Mouse (Mus musculus) heart, postnatal 4 days (tissue): ENCODE results near the gene Apol8. TPM values are rescaled to one million over a fixed set of nuclear protein-coding genes. Genes with fewer than 3 reads are reported as not detected.

Experiments
- DNase-seq: peaks from one replicate; pipeline ENCODE4 v3.0.0; 2021
- total RNA-seq, 2 experiments: library from RNA; stranded (reverse); gene quantifications; 2 replicates each; pipeline ENCODE4 v1.2.3; 2021

Gene Apol8
- total RNA-seq, result under 1 TPM; 0.17 to 0.38 TPM

DNA sequence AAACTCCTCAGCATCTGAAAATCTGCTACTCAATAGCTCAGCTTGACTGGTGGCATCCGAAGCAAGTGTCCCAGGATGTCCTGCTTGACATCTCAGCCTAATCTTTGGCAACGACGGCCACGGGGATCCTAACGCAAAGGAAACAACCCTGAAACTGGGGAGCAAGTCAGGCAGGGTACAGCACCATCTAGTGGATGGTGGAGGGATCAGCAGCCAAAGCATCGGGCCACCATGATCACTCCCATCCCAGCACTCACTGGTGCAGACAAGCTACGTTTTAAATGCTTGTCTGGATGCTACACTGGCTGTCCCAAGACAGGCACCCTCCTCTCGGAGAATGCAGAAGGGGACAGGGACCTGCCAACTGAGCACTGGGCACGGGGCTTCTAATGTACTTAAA, at the start of gene Apol8:
Gene Apol8, minus strand, starts transcription at position 156 of the 400 bp plus-strand sequence.
- peak; percentile 67 for DNase-seq

DNA sequence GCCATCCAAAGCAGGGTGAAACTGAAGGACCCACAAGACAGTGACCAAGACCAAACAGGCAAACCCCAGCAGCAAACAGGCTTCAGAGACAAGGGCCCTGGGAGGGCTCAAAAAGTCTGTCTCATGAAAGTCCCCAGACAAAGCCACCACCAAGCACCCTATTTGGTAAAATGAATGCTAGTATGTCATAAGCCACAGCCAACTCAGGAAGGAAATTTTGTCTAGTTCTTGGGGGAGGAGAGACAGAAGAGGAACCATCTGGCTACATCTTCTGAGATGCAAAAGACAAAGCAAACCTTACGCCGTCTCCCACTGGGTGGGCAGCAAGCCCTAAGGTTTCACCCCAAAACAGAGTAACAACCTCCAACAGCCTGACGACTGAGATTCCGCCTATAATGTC, 48.9 kb upstream of the Apol8 start:
- no peak for DNase-seq

- no peak for DNase-seq
These were observed 48.1 kb upstream of the Apol8 start for GRCm38 (mm10) chr15:77804949-77805348.

- DNase-seq, result no peak
These were observed 47.7 kb upstream of the Apol8 start for GRCm38 (mm10) chr15:77804460-77804859.

- DNase-seq, result peak; percentile 57
These were observed 46.9 kb upstream of the Apol8 start for GRCm38 (mm10) chr15:77803747-77804146.

GRCm38 (mm10) chr15:77802992-77803391, 46.2 kb upstream of the Apol8 start:
- no peak for DNase-seq

- DNase-seq, result no peak
These were observed 44.4 kb upstream of the Apol8 start for GRCm38 (mm10) chr15:77801188-77801587.

GRCm38 (mm10) chr15:77800511-77800910, 43.7 kb upstream of the Apol8 start:
- peak; percentile 78 for DNase-seq

DNA sequence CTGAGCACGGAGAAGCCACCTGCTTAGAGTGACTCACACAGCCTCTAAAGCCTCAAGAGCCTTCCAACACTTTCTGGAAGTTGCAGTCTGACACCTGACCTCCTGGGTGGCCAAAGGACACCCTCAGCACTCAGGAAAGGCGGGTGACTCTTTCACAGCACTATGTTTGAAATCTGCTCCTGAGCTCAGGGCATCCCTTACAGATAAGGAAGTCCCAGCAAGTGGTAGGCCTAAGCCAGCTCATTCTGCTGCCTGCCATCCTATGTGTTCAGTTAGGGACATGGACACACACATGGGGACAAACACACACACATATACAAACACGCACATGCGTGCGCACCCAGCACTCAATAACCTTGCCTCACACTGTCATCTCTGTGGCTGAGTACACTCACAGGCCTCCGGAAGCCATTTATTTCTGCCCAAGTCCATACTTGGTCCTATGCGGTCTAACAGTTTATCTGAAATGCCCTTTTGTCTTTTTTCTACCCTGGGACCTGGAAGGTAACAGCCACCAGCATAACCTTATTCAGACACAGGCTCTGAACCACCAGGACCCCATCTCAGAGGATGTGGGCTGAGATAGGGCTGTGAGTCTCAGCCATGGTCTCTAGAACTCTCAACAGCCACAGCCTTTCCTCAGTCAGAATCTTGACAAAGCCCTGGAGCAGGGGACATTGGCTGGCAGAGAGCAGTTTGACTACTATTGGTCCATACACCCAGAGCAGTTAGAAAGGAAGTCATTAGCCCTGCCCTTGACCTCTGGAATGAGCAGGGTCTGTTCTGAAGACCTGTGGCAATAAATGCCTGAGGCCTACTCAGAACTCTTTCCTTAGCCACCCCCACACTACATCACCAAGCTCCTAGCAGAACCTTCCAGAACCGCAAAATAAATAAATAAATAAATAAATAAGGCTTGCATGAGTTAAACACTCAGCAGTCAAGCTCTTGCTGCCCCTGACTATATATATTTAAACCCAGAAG, 43.0 kb upstream of the Apol8 start:
- no peak for DNase-seq

DNA sequence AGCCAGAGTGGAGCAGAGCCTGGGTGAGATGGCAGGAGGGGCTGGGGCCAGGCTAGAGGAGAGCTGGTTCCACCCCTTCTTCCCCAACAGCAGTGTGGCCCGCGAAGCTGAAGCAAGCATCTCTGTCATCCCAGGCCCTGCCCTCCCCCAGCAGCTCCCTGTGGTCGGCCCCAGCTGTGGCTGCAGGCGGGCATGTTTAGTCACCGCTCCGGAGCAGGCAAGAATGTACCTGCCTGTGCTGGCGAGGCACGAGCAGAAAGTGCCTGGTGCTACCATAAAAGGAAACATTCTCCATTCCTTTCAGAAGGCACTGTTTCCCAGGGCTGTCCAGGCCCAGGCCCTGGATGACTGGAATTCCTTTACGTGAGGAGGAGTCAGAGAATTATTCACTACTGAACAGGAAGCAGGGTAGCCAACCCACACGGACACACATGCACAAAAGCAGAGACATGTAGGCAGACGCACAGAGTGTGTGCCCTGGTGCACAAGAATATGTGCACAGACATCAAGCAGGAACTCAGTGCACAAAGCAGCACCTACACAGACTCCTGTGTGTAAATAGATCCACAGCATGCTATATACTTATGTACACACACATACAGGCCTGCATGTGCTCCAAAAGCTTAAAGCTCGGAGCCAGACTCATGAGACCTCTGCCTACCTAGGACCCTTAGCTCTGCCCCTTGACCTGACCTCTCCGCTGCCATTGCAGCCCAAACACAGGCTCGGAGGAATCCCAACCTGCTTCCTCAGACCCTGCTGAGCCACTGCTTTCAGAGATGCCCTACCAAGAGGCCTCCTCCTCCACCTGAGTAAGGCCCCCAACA, 42.1 kb upstream of the Apol8 start:
- peak; percentile 72 for DNase-seq

GRCm38 (mm10) chr15:77797609-77798411, 41.0 kb upstream of the Apol8 start:
- peak; percentile 66 for DNase-seq

DNA sequence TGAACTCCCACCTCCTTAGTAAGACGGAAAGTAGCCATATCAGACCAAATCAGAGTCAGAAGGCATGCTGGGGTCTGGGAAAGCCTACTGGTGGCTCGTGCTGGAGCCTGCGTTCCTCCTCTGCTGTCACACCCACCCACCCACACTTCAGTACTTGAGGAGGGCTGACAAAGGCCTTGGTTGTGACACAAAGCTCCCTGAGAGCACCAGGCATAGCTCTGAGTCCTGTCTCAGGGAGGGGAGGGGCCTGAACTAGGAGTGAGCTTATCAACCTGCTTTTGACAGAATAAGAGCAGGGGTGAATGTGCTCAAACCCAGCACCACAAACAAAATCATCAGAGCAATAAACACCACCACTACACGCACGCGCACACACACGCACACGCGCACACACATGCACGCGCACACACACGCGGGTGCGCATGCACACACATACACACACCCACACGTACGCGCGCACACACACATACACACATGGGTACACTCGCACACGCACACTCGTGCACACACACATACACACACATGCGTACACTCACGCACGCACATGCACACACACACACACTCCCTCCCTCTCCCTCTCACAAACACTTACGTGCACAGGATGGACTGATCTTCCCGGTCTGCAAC, 39.7 kb upstream of the Apol8 start:
- no peak for DNase-seq

DNA sequence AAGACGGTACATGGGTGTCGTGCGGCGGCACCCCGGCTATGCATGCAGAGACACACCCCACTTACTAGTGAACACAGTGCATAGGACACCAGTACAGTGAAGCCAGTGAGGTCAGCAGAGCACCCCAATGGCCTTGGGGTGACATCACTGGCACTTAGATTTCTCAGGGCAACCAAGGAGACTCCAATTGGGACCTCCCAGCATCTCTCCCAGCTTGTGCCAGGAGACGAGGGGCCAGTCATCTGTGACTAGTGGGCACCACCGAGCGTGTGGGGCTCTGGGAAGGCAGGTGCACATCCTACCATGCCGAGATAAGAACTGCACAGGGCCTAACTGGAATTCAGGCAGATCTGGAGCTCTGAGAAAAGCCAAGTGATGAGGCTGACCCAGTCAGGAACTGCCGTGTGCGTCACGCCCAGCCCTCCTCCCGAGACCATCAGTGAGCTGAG, 38.1 kb upstream of the Apol8 start:
- DNase-seq, result no peak

DNA sequence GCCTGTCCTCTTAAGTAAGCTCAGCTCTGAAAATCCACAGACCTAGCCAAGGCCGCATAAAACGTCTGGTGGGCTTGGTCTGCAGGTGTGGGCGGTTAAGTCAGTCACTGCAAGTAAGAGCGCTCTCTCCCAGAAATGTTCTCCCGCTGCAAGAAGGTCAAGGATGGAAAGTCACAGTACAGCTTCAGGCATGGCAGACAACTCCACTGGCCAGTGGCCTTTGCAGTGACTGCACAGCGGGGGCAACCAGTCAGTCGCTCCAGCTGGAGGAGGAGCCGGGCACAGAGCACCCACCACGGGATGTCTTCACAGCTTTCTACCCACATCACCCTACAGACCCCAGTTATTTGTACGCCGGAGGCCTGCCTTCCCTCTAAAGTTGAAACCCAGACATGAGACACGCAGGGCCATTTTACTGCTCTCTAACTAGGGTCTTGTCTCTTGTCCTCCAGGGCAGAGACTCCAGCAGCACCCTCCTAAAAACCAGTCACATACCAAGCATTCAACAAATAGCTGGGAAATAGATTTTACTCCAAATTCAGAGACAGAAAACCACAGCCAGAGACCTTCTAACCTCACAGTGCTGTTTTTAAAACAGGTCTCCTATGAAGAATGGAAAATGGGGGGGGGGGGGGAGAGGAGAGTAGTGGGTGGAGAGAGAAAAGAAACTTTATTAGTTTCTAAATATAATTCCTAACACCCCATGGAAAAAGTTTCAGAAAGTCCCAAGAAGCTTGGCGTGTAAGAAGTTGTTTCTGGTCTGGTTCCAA, 37.5 kb upstream of the Apol8 start:
- no peak for DNase-seq

- no peak for DNase-seq
These were observed 36.8 kb upstream of the Apol8 start for GRCm38 (mm10) chr15:77793554-77793953.

DNA sequence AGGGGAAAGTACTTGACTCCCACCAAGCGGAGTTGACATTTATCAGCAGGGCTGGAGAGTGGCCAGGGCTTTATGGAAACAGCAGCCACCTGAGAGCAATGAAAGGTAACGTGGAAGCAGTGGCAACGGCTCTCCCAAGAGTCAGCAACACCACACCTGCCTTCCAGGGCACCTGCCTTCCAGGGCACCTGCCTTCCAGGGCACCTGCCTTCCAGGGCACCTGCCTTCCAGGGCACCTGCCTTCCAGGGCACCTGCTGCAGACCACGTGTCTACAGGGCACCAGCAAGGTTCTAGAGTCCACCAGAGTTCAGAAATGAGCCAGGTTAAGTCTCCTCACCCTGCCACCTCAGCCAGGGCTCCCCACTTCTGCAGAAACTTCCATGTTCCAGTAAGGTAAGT, 36.3 kb upstream of the Apol8 start:
- DNase-seq, result no peak

GRCm38 (mm10) chr15:77792056-77792455, 35.3 kb upstream of the Apol8 start:
- DNase-seq, result no peak

DNA sequence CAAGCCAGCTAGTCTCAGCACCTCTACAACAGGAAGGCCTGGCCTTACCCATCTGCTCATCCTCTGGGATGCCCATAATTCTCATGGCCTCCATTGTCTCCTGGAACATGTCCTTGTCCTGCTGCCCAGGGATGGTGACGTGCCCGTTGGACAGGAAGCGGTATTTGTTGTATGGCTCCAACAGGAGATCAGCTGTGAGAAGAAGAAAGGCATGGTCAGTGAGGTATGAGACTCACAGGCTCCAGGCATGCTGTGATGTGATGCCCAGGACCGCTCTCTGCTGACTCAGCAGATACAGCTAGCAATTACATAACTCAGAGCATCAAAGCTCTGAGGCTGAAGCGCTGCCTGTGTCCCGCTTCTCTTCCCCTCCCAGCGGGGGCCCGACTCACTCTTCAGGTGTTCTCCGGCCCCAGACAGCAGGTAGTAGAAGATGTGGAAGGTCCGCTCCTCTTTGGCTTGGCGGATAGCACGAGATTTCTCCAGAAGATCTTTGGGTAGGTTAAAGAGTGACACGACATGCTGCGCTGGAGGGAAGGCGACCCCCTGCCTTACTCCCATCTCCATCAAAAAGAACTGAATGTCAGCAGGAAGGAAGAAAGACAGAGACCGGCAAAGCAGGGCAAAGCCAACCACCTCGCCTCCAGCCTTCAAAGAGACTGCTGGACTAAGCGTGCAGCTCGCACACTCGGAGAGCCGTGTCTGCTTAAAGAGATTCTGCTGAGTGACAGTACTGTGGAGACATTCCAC, 34.0 kb upstream of the Apol8 start:
- no peak for DNase-seq

DNA sequence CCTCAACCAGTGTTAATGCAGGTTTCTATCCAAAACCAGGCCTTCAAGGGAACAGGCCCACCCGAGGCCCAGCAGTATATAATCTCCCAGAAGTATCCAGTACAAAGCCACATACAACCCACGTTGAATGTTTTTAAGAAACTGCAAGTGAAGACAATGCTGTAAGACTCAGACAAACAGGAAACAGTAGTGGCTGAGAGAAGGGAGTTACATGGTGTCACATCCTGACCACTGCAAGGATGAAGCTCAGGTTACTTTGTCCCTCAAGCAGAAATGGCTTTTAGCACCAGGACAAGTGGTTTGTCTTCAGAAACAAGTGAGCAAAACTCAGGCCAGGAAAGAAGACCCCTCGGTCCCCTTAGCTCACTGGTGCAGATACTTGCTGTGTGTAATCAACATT, 32.4 kb upstream of the Apol8 start:
- DNase-seq, result no peak

DNA sequence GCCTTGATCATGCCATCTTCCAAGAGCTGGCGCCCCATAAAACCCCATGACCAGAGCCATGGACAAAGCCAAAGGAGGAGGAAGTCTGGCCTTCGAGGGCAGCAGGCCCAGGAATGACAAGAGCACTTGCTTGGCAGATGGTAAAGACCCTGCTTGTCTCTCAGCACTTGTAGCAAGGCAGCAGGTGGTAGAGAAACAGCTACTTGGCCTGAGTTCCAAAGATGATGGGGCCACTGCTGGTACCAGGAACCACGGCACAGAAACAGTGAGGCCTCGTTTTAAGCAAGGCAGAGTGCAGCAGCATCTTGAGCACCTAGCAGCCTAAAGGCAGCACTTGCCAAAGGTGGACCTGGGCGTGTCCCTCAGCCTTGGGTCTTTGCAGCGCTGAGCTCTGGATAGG, 31.6 kb upstream of the Apol8 start:
- DNase-seq, result no peak
